Mouse (Mus musculus) hindbrain, embryonic 12.5 days (tissue): ENCODE results near the gene Pde4d. TPM values are rescaled to one million over a fixed set of nuclear protein-coding genes. Genes with fewer than 3 reads are reported as not detected.
"Not testable (repeated sequence)": the region's sequence is repeated elsewhere in the genome, so short reads cannot be mapped to it uniquely, and the experiment has no call there.

Experiments used
- ATAC-seq: fragments of 200-750 bp; cut with Nextera tagmentation; 2 replicates; pipeline ENCODE4 v1.8.0; 2017; ENCODE audit warnings: moderate TSS enrichment; ENCODE audit not compliant: low FRiP score
- H3K27ac ChIP-seq: fragments of 300-500 bp; sonication (generic); 2 replicates; pipeline ENCODE4 v1.5.1; 2016; ENCODE audit warnings: mild to moderate bottlenecking
- H3K27me3 ChIP-seq: fragments of 300-500 bp; sonication (generic); 2 replicates; pipeline ENCODE4 v1.6.1; 2016; ENCODE audit warnings: mild to moderate bottlenecking
- H3K36me3 ChIP-seq: fragments of 300-500 bp; sonication (generic); 2 replicates; pipeline ENCODE4 v1.6.1; 2016; ENCODE audit warnings: mild to moderate bottlenecking
- H3K4me1 ChIP-seq: fragments of 300-500 bp; sonication (generic); 2 replicates; pipeline ENCODE4 v1.6.1; 2016
- H3K4me2 ChIP-seq: fragments of 300-500 bp; sonication (generic); replicated peaks from 2 replicates; pipeline ENCODE4 v1.6.1; 2016; ENCODE audit warnings: mild to moderate bottlenecking
- H3K4me3 ChIP-seq: fragments of 300-500 bp; sonication (generic); 2 replicates; pipeline ENCODE4 v1.5.1; 2016; ENCODE audit warnings: mild to moderate bottlenecking
- H3K9ac ChIP-seq: fragments of 300-500 bp; sonication (generic); 2 replicates; pipeline ENCODE4 v1.6.1; 2016; ENCODE audit warnings: mild to moderate bottlenecking, moderate library complexity
- H3K9me3 ChIP-seq: fragments of 300-500 bp; sonication (generic); replicated peaks from 2 replicates; pipeline ENCODE4 v1.6.1; 2016; ENCODE audit warnings: mild to moderate bottlenecking
- WGBS: fragments of 180-500 bp; shearing (Covaris S2); methylation state at CpG from one replicate; pipeline ENCODE4 v1.1.7; 2016; 5-methylcytosine and 5-hydroxymethylcytosine counted together
- polyA plus RNA-seq: library from polyadenylated mRNA; unstranded; fragments of >200 nt; fragmentation: Nextera tagmentation; extraction: Ambion mirVana; gene quantifications from 2 replicates; pipeline ENCODE4 v1.2.1, GENCODE M21; 2016

The Pde4d gene
- polyA plus RNA-seq, 1 experiment from 2014 or later = 20.6 TPM

GRCm38 (mm10) chr13:109884812-109885211 lies 1435.1 kb downstream of the Pde4d start:
- Histone ChIP-seq H3K4me3 (no peak overlapping the region), H3K27me3 (no peaks in the 10 kb centered on the region), H3K9me3 (no peaks in the 10 kb centered on the region), H3K9ac (no peak overlapping the region), H3K4me2 (no peak overlapping the region), H3K36me3 (no peaks in the 10 kb centered on the region), H3K27ac (no peak overlapping the region), H3K4me1 (no peaks in the 10 kb centered on the region)
- 93% methylated on average over 7 of the region's 7 CpGs for WGBS
- no peak for ATAC-seq

GRCm38 (mm10) chr13:109888293-109888692 lies 1438.5 kb downstream of the Pde4d start:
- Histone ChIP-seq H3K4me3 (no peak overlapping the region), H3K4me2 (no peak overlapping the region), H3K27ac (no peak overlapping the region), H3K4me1 (no peaks in the 10 kb centered on the region), H3K36me3 (no peaks in the 10 kb centered on the region), H3K9ac (no peak overlapping the region), H3K9me3 (no peaks in the 10 kb centered on the region), H3K27me3 (no peaks in the 10 kb centered on the region)
- ATAC-seq = no peak
- 86% methylated on average over 4 of the region's 4 CpGs for WGBS

- H3K9me3 ChIP-seq = no peaks in the 10 kb centered on the region
- no peak overlapping the region for H3K4me3 ChIP-seq
- H3K27me3 ChIP-seq = no peaks in the 10 kb centered on the region
- no peak for ATAC-seq
- H3K36me3 ChIP-seq = no peaks in the 10 kb centered on the region
- no peaks in the 10 kb centered on the region for H3K4me1 ChIP-seq
- no peak overlapping the region for H3K9ac ChIP-seq
- no peak overlapping the region for H3K4me2 ChIP-seq
- WGBS = 81% methylated on average over 6 of the region's 6 CpGs
- no peak overlapping the region for H3K27ac ChIP-seq
These were observed 1441.6 kb downstream of the Pde4d start for GRCm38 (mm10) chr13:109891194-109891909.

GRCm38 (mm10) chr13:109891910-109892265 lies 1442.1 kb downstream of the Pde4d start:
- no peak overlapping the region for H3K27ac ChIP-seq
- no peak overlapping the region for H3K4me3 ChIP-seq
- no peaks in the 10 kb centered on the region for H3K36me3 ChIP-seq
- H3K27me3 ChIP-seq = no peaks in the 10 kb centered on the region
- no peak overlapping the region for H3K9ac ChIP-seq
- no peaks in the 10 kb centered on the region for H3K9me3 ChIP-seq
- 84% methylated on average over 4 of the region's 4 CpGs for WGBS
- H3K4me2 ChIP-seq = no peak overlapping the region
- no peak for ATAC-seq
- H3K4me1 ChIP-seq = no peaks in the 10 kb centered on the region

GRCm38 (mm10) chr13:109899442-109900428 lies 1450.0 kb downstream of the Pde4d start:
- peaks cover 19% of the 10 kb centered on the region for H3K4me1 ChIP-seq
- H3K9ac ChIP-seq = no peak overlapping the region
- H3K4me2 ChIP-seq = no peak overlapping the region
- H3K4me3 ChIP-seq = no peak overlapping the region
- no peaks in the 10 kb centered on the region for H3K36me3 ChIP-seq
- no peak overlapping the region for H3K27ac ChIP-seq
- H3K9me3 ChIP-seq = no peaks in the 10 kb centered on the region
- ATAC-seq = no peak
- no peaks in the 10 kb centered on the region for H3K27me3 ChIP-seq
- WGBS = 76% methylated on average over 14 of the region's 14 CpGs

GRCm38 (mm10) chr13:109901811-109902210 lies 1452.1 kb downstream of the Pde4d start:
- Histone ChIP-seq H3K9ac (no peak overlapping the region), H3K4me3 (peak overlapping the region; percentile 80; the same call in 1 of the 2 replicates)
- WGBS = 58% methylated on average over 5 of the region's 5 CpGs

GRCm38 (mm10) chr13:109902460-109902854 lies 1452.7 kb downstream of the Pde4d start:
- ATAC-seq = peak; percentile 87
- H3K9ac ChIP-seq = peak overlapping the region; percentile 84
- not testable (repeated sequence) for H3K36me3 ChIP-seq, H3K9me3 ChIP-seq, H3K27me3 ChIP-seq
- H3K4me3 ChIP-seq = peak overlapping the region; percentile 80
- peak overlapping the region; percentile 78 for H3K27ac ChIP-seq
- WGBS = 0% methylated on average over 28 of the region's 28 CpGs
- peak overlapping the region; percentile 92 for H3K4me2 ChIP-seq
- H3K4me1 ChIP-seq = peaks cover 19% of the 10 kb centered on the region

More at GRCm38 (mm10) chr13:109901811-109902210, 1452.1 kb downstream of the Pde4d start:
- no peak overlapping the region for H3K27ac ChIP-seq
- no peaks in the 10 kb centered on the region for H3K27me3 ChIP-seq
- no peak for ATAC-seq
- H3K9me3 ChIP-seq = no peaks in the 10 kb centered on the region
- no peaks in the 10 kb centered on the region for H3K36me3 ChIP-seq
- peak overlapping the region; percentile 92 for H3K4me2 ChIP-seq
- H3K4me1 ChIP-seq = peaks cover 19% of the 10 kb centered on the region

GRCm38 (mm10) chr13:109902855-109903763 lies 1453.4 kb downstream of the Pde4d start:
- peak; percentile 81 for ATAC-seq
- under 1% methylated on average over 61 of the region's 91 CpGs for WGBS

GRCm38 (mm10) chr13:109903764-109904510 lies 1454.2 kb downstream of the Pde4d start:
- Histone ChIP-seq H3K36me3 (no peaks in the 10 kb centered on the region), H3K9me3 (no peaks in the 10 kb centered on the region), H3K27ac (no peak overlapping the region), H3K4me2 (peak overlapping the region; percentile 92), H3K4me1 (peaks cover 19% of the 10 kb centered on the region), H3K27me3 (no peaks in the 10 kb centered on the region), H3K9ac (peak overlapping the region; percentile 84; the same call in 1 of the 2 replicates), H3K4me3 (peak overlapping the region; percentile 80)
- WGBS = 47% methylated on average over 14 of the region's 14 CpGs
- ATAC-seq = no peak

More at GRCm38 (mm10) chr13:109902855-109903763, 1453.4 kb downstream of the Pde4d start:
- H3K4me2 ChIP-seq = peak overlapping the region; percentile 92
- no peaks in the 10 kb centered on the region for H3K9me3 ChIP-seq
- H3K4me3 ChIP-seq = peak overlapping the region; percentile 80
- H3K36me3 ChIP-seq = no peaks in the 10 kb centered on the region
- peak overlapping the region; percentile 84 for H3K9ac ChIP-seq
- peaks cover 19% of the 10 kb centered on the region for H3K4me1 ChIP-seq
- H3K27ac ChIP-seq = peak overlapping the region; percentile 78
- H3K27me3 ChIP-seq = no peaks in the 10 kb centered on the region

- Histone ChIP-seq H3K27ac (no peak overlapping the region), H3K36me3 (no peaks in the 10 kb centered on the region), H3K9ac (no peak overlapping the region), H3K4me1 (peaks cover 25% of the 10 kb centered on the region), H3K9me3 (no peaks in the 10 kb centered on the region), H3K27me3 (no peaks in the 10 kb centered on the region), H3K4me2 (no peak overlapping the region), H3K4me3 (no peak overlapping the region)
- 87% methylated on average over 4 of the region's 4 CpGs for WGBS
- ATAC-seq = no peak
These were observed 1456.7 kb downstream of the Pde4d start for GRCm38 (mm10) chr13:109906342-109906888.

- Histone ChIP-seq H3K36me3 (no peaks in the 10 kb centered on the region), H3K9me3 (no peaks in the 10 kb centered on the region), H3K27ac (no peak overlapping the region), H3K27me3 (no peaks in the 10 kb centered on the region), H3K9ac (no peak overlapping the region), H3K4me1 (peaks cover 28% of the 10 kb centered on the region), H3K4me3 (no peak overlapping the region), H3K4me2 (no peak overlapping the region)
- WGBS = 34% methylated on average over 9 of the region's 9 CpGs
- ATAC-seq = no peak
These were observed 1457.9 kb downstream of the Pde4d start for GRCm38 (mm10) chr13:109907634-109908033.
